Mouse (Mus musculus) urinary bladder, postnatal 36 days (tissue): ENCODE results near the gene Ehhadh.
"Not testable (repeated sequence)": the region's sequence is repeated elsewhere in the genome, so short reads cannot be mapped to it uniquely, and the experiment has no call there.

ENCODE experiments used
- DNase-seq, 2 experiments: peaks; one replicate each; pipeline ENCODE4 v3.0.0; 2022; ENCODE audit warnings: low spot score in 2 of 2, mixed read lengths in 1 of 2

Ehhadh gene

GRCm38 (mm10) chr16:21794697-21795045 lies 7.1 kb upstream of the Ehhadh start:
- no peak for DNase-seq

- peak; percentile 93 for DNase-seq
Measured at GRCm38 (mm10) chr16:21793875-21794696, 6.5 kb upstream of the Ehhadh start, which contains the start of gene Map3k13. Gene Map3k13 (plus strand): TSS chr16:21794346.

- not testable (repeated sequence) for DNase-seq
Measured at GRCm38 (mm10) chr16:21793080-21793810, 5.6 kb upstream of the Ehhadh start.

- no peak for DNase-seq
Measured at GRCm38 (mm10) chr16:21791779-21792178, 4.2 kb upstream of the Ehhadh start.

- DNase-seq = no peak
Measured at GRCm38 (mm10) chr16:21790469-21790868, 2.9 kb upstream of the Ehhadh start.

- DNase-seq = no peak
Measured at GRCm38 (mm10) chr16:21789180-21789579, 1.6 kb upstream of the Ehhadh start.

- no peak for DNase-seq
Measured at GRCm38 (mm10) chr16:21788581-21788980, 974 bp upstream of the Ehhadh start.

GRCm38 (mm10) chr16:21786317-21786716 lies 1.3 kb downstream of the Ehhadh start:
- no peak for DNase-seq

GRCm38 (mm10) chr16:21785000-21785399 lies 2.6 kb downstream of the Ehhadh start:
- DNase-seq = no peak

GRCm38 (mm10) chr16:21782807-21783206 lies 4.8 kb downstream of the Ehhadh start:
- DNase-seq = no peak

- no peak for DNase-seq
Measured at GRCm38 (mm10) chr16:21781895-21782294, 5.7 kb downstream of the Ehhadh start.

GRCm38 (mm10) chr16:21781277-21781676 lies 6.3 kb downstream of the Ehhadh start:
- no peak for DNase-seq

GRCm38 (mm10) chr16:21779149-21779548 lies 8.5 kb downstream of the Ehhadh start:
- no peak for DNase-seq

- no peak for DNase-seq
Measured at GRCm38 (mm10) chr16:21778293-21778866, 9.2 kb downstream of the Ehhadh start.

- DNase-seq = no peak
Measured at GRCm38 (mm10) chr16:21774725-21775124, 12.9 kb downstream of the Ehhadh start.

GRCm38 (mm10) chr16:21769667-21770066 lies 17.9 kb downstream of the Ehhadh start:
- peak in 1 of 2 experiments; percentile 19 for DNase-seq

- DNase-seq = no peak
Measured at GRCm38 (mm10) chr16:21768255-21768654, 19.4 kb downstream of the Ehhadh start.

- DNase-seq = no peak
Measured at GRCm38 (mm10) chr16:21758447-21758846, 29.2 kb downstream of the Ehhadh start.

- DNase-seq = no peak
Measured at GRCm38 (mm10) chr16:21743401-21743800, 44.2 kb downstream of the Ehhadh start.

GRCm38 (mm10) chr16:21742898-21743297 lies 44.7 kb downstream of the Ehhadh start:
- DNase-seq = no peak

GRCm38 (mm10) chr16:21742191-21742870 lies 45.3 kb downstream of the Ehhadh start:
- DNase-seq = no peak

- no peak for DNase-seq
Measured at GRCm38 (mm10) chr16:21741542-21741941, 46.1 kb downstream of the Ehhadh start.
